Mouse (Mus musculus) C2C12 (cell line): Measurements from ENCODE around the gene Meis1.

Experiments used
- CTCF ChIP-seq: IDR thresholded peaks from one replicate; pipeline ENCODE4 v1.5.1; 2011; ENCODE audit not compliant: control insufficient read depth, insufficient read depth, insufficient read length
- MAX ChIP-seq: IDR thresholded peaks from one replicate; pipeline ENCODE4 v1.6.1; 2011; ENCODE audit warnings: mild to moderate bottlenecking, control low read depth

- TF ChIP-seq MAX (no peak), CTCF (no peak)
Observed at GRCm38 (mm10) chr11:18947434-18947833, 71.4 kb downstream of the Meis1 start.
